Mouse (Mus musculus) hindbrain, embryonic 16.5 days (tissue): ENCODE results near the gene Asxl1. TPM values are rescaled to one million over a fixed set of nuclear protein-coding genes. Genes with fewer than 3 reads are reported as not detected.

Source experiments
- ATAC-seq: fragments of 200-750 bp; cut with Nextera tagmentation; 2 replicates; pipeline ENCODE4 v1.8.0; 2017; ENCODE audit warnings: moderate TSS enrichment, moderate library complexity
- H3K27ac ChIP-seq: fragments of 300-500 bp; sonication (generic); 2 replicates; pipeline ENCODE4 v1.5.1; 2014; ENCODE audit warnings: low read depth, mild to moderate bottlenecking, control low read depth, low read length, moderate library complexity
- H3K27me3 ChIP-seq: fragments of 300-500 bp; sonication (generic); replicated peaks from 2 replicates; pipeline ENCODE4 v1.6.1; 2014; ENCODE audit warnings: low read length; ENCODE audit not compliant: control insufficient read depth, insufficient read depth
- H3K36me3 ChIP-seq: fragments of 300-500 bp; sonication (generic); 2 replicates; pipeline ENCODE4 v1.6.1; 2014; ENCODE audit warnings: mild to moderate bottlenecking, low read length, moderate library complexity, mixed read lengths; ENCODE audit not compliant: control insufficient read depth, insufficient read depth
- H3K4me1 ChIP-seq: fragments of 300-500 bp; sonication (generic); 2 replicates; pipeline ENCODE4 v1.6.1; 2014; ENCODE audit warnings: low read depth, low read length; ENCODE audit not compliant: control insufficient read depth, insufficient read depth
- H3K4me2 ChIP-seq: fragments of 300-500 bp; sonication (generic); 2 replicates; pipeline ENCODE4 v1.6.1; 2014; ENCODE audit warnings: mild to moderate bottlenecking, low read length, control low read depth, moderate library complexity
- H3K4me3 ChIP-seq: fragments of 300-500 bp; sonication (generic); 2 replicates; pipeline ENCODE4 v1.5.1; 2014; ENCODE audit warnings: mild to moderate bottlenecking, low read length, control low read depth, moderate library complexity
- H3K9ac ChIP-seq: fragments of 300-500 bp; sonication (generic); 2 replicates; pipeline ENCODE4 v1.6.1; 2014; ENCODE audit warnings: low read depth, mild to moderate bottlenecking, control low read depth, low read length, moderate library complexity
- H3K9me3 ChIP-seq: fragments of 300-500 bp; sonication (generic); 2 replicates; pipeline ENCODE4 v1.6.1; 2014; ENCODE audit warnings: mild to moderate bottlenecking, low read length, moderate library complexity; ENCODE audit not compliant: control insufficient read depth
- WGBS: fragments of 180-500 bp; shearing (Covaris S2); extraction: QIAGEN DNeasy Blood & Tissue Kit; methylation state at CpG from one replicate; pipeline ENCODE4 v1.1.7; 2014; 5-methylcytosine and 5-hydroxymethylcytosine counted together
- polyA plus RNA-seq: library from polyadenylated mRNA; unstranded; fragments of >200 nt; fragmentation: Nextera tagmentation; extraction: Ambion mirVana; gene quantifications from 2 replicates; pipeline ENCODE4 v1.2.1, GENCODE M21; 2015

The Asxl1 gene
- polyA plus RNA-seq, 1 experiment from 2014 or later = 7.8 TPM

DNA sequence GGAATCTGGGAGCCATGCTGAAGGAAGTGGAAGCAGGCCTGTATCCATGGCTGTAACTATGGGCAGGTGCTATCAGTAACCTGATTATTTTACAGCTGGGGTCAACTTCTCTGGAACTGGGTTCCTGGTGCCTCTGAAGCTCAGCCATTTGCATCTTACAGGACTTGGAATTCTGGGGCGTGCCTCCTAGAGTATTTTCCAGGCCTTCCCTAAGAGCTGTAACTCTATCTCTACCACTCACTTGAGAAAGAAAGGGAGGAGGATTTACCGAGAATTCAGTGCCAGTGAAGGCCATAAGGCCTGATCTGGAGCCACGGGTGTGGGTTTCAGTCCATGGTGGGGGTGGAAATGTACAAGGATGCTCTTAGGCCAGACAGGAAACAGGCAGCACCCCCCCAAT, 95.6 kb downstream of the Asxl1 start:
- H3K36me3 ChIP-seq = no peaks in the 10 kb centered on the region
- no peaks in the 10 kb centered on the region for H3K9me3 ChIP-seq
- H3K27me3 ChIP-seq = no peaks in the 10 kb centered on the region
- 44% methylated on average over 3 of the region's 3 CpGs for WGBS
- H3K4me3 ChIP-seq = no peak overlapping the region
- no peak overlapping the region for H3K27ac ChIP-seq
- 0 out of 2 replicates have a peak overlapping the region, but pooled peaks have one; percentile 45 for H3K9ac ChIP-seq
- ATAC-seq = no peak
- peaks cover 53% of the 10 kb centered on the region for H3K4me1 ChIP-seq
- peak overlapping the region; percentile 96 for H3K4me2 ChIP-seq

DNA sequence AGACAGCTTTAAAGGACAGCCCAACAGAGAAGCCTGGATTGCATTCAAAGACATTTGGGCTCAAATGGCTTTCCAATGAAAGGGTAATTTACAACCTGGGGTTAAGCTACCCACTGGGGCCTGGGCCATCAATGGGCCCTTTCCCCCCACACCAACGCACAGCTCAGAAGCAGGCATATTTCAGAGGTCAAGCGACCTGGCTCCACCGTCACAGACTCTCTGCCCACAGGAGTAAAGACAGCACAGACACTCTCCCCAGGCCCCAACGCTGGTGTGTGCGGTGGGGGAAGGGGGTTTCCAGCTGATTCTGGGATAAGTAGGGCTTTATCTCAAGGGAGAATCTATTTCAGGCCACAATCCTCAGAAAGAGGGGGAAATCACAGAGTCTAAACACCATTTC, 97.1 kb downstream of the Asxl1 start:
- ATAC-seq = no peak
- 2% methylated on average over 5 of the region's 5 CpGs for WGBS
- H3K9me3 ChIP-seq = no peaks in the 10 kb centered on the region
- H3K9ac ChIP-seq = peak overlapping the region; percentile 94
- no peaks in the 10 kb centered on the region for H3K27me3 ChIP-seq
- H3K27ac ChIP-seq = peak overlapping the region; percentile 96
- H3K4me1 ChIP-seq = peaks cover 42% of the 10 kb centered on the region
- H3K4me3 ChIP-seq = peak overlapping the region; percentile 85
- no peaks in the 10 kb centered on the region for H3K36me3 ChIP-seq
- peak overlapping the region; percentile 96 for H3K4me2 ChIP-seq

DNA sequence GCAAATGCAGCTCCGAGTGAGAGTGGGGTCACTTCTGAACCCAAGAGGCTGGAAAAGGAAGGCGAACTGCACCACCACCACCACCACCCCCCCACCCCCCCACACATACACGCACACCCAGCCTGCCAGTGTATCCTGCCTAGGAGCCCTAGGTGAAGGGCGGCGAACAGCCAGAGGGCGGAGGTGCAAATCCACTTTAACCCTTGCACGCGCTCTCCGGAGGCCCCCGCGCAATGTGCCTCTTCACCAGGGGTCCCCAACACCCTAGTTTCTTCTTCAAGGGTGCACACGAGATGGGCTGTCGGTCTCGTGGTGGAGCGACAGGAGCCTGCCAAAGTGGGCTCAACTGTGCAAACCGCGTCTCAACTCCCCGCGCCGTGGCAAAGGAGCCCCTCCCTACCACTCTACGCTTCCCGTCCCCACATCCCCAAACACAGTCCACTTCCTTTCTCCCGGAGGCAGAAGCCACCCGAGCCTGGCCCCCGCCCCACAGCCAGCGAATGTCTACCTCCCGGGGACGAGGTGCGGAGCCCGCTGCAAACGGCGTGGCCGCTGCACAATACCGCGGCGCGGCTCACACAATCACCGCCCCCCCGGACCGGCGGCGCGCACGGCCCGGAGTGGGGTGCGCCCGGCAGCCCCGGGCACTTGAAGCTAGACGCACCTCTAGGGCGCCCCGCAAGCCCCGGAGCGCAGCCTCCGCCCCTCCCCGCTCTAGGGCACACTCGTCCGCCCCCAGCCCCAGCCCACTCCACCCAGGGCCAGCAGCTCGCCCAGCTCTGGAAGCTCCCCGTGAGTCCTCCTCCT, 98.0 kb downstream of the Asxl1 start:
- ATAC-seq = peak; percentile 50
- no peaks in the 10 kb centered on the region for H3K36me3 ChIP-seq
- no peaks in the 10 kb centered on the region for H3K9me3 ChIP-seq
- under 1% methylated on average over 42 of the region's 59 CpGs for WGBS
- H3K9ac ChIP-seq = peak overlapping the region; percentile 94
- H3K27me3 ChIP-seq = no peaks in the 10 kb centered on the region
- H3K4me3 ChIP-seq = peak overlapping the region; percentile 85
- H3K27ac ChIP-seq = peak overlapping the region; percentile 96
- H3K4me2 ChIP-seq = peak overlapping the region; percentile 96
- H3K4me1 ChIP-seq = peaks cover 38% of the 10 kb centered on the region

DNA sequence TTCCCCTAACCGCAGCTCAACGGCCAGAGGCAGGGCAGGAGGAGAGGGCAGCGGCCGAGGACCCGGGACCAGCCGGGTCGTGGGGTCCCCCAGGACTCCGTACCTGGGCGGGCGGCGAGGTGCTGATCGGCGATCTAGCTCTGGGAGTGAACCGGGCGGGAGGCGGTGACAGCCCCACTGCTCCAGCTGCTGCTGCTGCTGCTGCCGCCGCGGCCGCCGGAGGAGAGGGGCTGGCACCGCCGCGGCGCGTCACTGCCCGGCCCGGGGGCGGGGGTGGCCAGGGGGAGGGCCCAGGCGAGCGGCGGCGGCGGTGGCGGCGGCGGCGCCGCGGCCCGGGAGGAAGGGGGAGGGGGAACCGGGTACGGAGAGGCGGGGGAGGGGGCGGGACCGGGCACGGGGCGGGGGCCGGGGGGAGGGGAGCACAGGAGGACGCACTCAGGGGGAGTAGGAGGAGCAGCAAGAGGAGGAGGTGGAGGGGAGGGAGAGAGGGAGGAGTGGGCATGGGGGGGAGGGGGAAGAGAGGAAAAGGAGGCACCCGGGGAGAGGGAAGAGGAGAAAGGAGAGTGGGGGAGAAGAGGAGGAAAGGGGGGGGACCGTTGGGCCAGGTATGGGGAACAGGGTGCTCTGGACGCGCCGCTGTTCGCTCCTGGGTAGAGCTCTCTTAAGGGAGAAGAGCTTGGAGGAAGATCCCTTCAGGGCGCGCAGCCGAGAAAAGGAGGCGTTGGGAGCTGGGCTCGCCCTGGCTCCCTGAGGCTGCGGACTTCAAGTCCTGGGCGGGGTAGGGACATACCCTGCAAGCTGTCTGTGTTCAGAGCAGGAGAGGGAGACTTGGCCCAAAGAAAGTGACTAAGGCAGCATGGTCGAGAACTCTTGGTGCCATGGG, 98.9 kb downstream of the Asxl1 start:
- peak overlapping the region; percentile 94 for H3K9ac ChIP-seq
- under 1% methylated on average over 35 of the region's 64 CpGs for WGBS
- peak overlapping the region; percentile 96 for H3K4me2 ChIP-seq
- H3K27me3 ChIP-seq = no peaks in the 10 kb centered on the region
- H3K4me3 ChIP-seq = peak overlapping the region; percentile 85
- H3K4me1 ChIP-seq = peaks cover 35% of the 10 kb centered on the region
- peak; percentile 68 for ATAC-seq
- no peaks in the 10 kb centered on the region for H3K36me3 ChIP-seq
- H3K9me3 ChIP-seq = no peaks in the 10 kb centered on the region
- H3K27ac ChIP-seq = peak overlapping the region; percentile 96

DNA sequence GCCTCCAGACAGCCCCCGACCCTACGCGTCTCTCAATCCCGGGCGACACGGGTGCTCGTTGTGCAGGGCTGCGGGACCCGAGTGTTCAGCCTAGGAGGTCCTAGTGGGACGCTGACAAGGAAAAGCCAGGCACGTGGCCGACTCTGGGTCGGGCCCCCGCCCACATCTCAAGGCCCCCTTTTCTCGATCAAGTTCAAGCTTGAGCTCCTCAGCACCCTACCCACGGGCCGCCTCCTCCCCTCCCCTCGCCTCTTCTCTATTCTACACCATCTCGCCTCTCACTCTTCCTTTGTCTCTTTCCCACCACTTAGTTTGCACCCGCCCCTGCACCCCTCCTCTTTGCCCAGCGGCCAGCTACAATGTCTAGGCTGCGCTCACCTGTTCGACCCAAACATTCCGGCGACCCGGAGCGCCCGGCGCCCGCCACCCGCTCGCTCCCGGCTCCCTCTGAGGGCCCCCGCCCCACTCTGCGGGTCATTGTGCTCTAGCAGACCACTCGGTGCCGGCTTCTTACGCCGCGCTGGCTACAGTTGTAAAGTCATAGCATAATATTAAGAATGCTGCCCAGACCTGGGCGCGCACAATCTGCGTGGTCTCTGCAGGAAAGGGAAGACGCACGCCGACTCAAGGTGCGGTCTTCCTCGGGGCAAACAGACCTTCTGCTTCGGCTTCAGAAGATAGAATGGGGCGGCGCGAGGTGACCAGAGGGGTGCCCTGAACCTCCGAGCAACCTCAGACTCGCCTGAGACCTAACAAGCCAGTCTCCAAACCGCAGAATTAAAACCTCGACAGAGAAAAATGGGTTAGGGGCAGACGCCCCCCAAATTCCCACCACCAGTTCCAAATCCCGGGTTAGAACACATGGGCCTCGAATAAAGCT, 99.7 kb downstream of the Asxl1 start:
- Histone ChIP-seq H3K4me2 (peak overlapping the region; percentile 96), H3K4me1 (peaks cover 32% of the 10 kb centered on the region), H3K27ac (peak overlapping the region; percentile 96), H3K4me3 (peak overlapping the region; percentile 85), H3K27me3 (no peaks in the 10 kb centered on the region), H3K9ac (peak overlapping the region; percentile 94), H3K9me3 (no peaks in the 10 kb centered on the region), H3K36me3 (no peaks in the 10 kb centered on the region)
- ATAC-seq = peak; percentile 62
- WGBS = under 1% methylated on average over 59 of the region's 59 CpGs

DNA sequence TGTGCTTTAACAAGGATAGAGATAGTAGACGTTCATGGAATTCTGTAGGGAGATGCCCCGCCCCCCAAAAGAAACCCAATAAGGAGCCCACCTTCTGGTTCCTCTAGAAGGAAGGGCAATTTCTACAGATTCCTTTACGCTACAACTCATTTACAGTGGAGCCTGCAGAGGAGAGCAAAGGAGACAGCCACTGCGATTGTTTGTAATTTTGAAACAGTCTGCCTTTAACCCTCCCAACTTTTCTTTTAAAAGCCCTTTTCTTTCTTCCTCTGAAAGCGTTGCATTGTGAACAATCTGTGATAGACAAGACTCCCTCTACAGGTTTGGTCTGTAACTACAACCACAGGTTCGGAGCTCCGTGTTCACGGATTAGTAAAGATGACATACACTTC, 100.4 kb downstream of the Asxl1 start:
- under 1% methylated on average over 8 of the region's 8 CpGs for WGBS
- ATAC-seq = no peak
- no peaks in the 10 kb centered on the region for H3K9me3 ChIP-seq
- H3K27ac ChIP-seq = peak overlapping the region; percentile 96
- H3K4me1 ChIP-seq = peaks cover 26% of the 10 kb centered on the region
- H3K9ac ChIP-seq = peak overlapping the region; percentile 94
- H3K4me3 ChIP-seq = peak overlapping the region; percentile 85
- peak overlapping the region; percentile 96 for H3K4me2 ChIP-seq
- no peaks in the 10 kb centered on the region for H3K27me3 ChIP-seq
- H3K36me3 ChIP-seq = no peaks in the 10 kb centered on the region

DNA sequence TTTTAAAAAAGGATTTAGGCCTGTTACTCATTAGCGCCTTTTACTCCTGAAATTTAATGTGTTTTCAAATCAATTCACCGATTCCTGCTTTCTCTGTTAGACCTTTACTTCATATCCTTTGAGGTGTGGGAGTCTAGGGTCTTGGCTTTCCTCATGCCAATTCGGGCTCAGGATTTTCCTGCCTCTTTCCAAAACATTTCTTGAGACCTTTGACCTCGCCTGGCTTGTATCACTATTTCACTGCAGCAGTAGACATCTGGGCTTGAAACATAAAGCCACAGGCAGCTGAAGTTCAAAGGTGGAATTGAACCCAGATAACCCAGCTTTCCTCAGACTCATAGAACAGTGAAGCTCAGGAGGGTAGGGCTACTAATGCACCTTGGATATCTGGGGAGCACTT, 100.8 kb downstream of the Asxl1 start:
- Histone ChIP-seq H3K9me3 (no peaks in the 10 kb centered on the region), H3K4me3 (no peak overlapping the region), H3K9ac (no peak overlapping the region), H3K4me1 (peaks cover 21% of the 10 kb centered on the region), H3K27me3 (no peaks in the 10 kb centered on the region), H3K4me2 (no peak overlapping the region), H3K27ac (peak overlapping the region; percentile 96), H3K36me3 (no peaks in the 10 kb centered on the region)
- ATAC-seq = no peak
- WGBS = 24% methylated on average over 4 of the region's 4 CpGs

DNA sequence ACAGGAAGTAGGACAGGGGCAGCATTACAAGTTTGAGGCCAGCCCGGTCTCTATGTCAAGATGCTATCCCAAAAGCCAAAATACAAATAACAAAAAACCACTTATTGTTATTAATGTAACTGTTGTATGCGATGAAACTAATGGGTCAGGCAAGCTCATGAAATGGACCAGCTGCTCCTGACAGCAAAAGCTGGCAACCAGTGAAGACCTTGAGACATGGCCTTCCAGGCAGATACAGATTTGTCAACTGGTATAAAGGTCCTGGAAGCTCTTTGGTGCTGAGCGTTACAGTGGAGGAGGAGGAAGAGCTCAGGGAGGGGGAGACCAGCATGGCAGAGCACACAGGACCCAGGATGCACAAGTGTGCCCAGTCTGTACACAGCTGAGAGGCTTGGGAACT, 102.1 kb downstream of the Asxl1 start:
- Histone ChIP-seq H3K27ac (no peak overlapping the region), H3K9me3 (no peaks in the 10 kb centered on the region), H3K4me3 (no peak overlapping the region), H3K36me3 (no peaks in the 10 kb centered on the region), H3K27me3 (no peaks in the 10 kb centered on the region), H3K9ac (no peak overlapping the region), H3K4me1 (peaks cover 9% of the 10 kb centered on the region), H3K4me2 (no peak overlapping the region)
- 88% methylated on average over 3 of the region's 3 CpGs for WGBS
- ATAC-seq = no peak
